Mouse (Mus musculus) MEL (cell line): ENCODE measurements around the gene Nexn.

Source experiments
- BHLHE40 ChIP-seq: IDR thresholded peaks from 2 replicates; pipeline ENCODE4 v1.6.1; 2012; ENCODE audit warnings: low read depth, mild to moderate bottlenecking, inconsistent platforms, low read length, improper control_type of control experiment, borderline replicate concordance
- CHD1 ChIP-seq: IDR thresholded peaks from 2 replicates; pipeline ENCODE4 v1.6.1; 2012; ENCODE audit warnings: low read depth, mild to moderate bottlenecking, inconsistent platforms, low read length, improper control_type of control experiment
- CHD2 ChIP-seq: IDR thresholded peaks from 2 replicates; pipeline ENCODE4 v1.6.1; 2011; ENCODE audit warnings: low read length, improper control_type of control experiment
- CTCF ChIP-seq, 3 experiments: IDR thresholded peaks in 2 of 3; conservative IDR thresholded peaks in 1 of 3; 2 replicates each; pipeline ENCODE4 v1.5.1; 2011 to 2012; ENCODE audit warnings: low read length in 3 of 3, low read depth in 2 of 3, mild to moderate bottlenecking in 2 of 3, improper control_type of control experiment in 1 of 3, inconsistent platforms in 1 of 3, mixed read lengths in 1 of 3, moderate library complexity in 1 of 3; ENCODE audit not compliant: control insufficient read depth in 1 of 3, insufficient read depth in 1 of 3, poor library complexity in 1 of 3, severe bottlenecking in 1 of 3
- E2F4 ChIP-seq: IDR thresholded peaks from 2 replicates; pipeline ENCODE4 v1.6.1; 2011; ENCODE audit warnings: low read depth, low read length, improper control_type of control experiment, borderline replicate concordance
- EP300 ChIP-seq, 2 experiments: IDR thresholded peaks; 2 replicates each; pipeline ENCODE4 v1.6.1; 2011; ENCODE audit warnings: improper control_type of control experiment in 2 of 2, low read length in 2 of 2, low read depth in 1 of 2, mild to moderate bottlenecking in 1 of 2
- ETS1 ChIP-seq: IDR thresholded peaks from 2 replicates; pipeline ENCODE4 v1.6.1; 2012; ENCODE audit warnings: low read depth, mild to moderate bottlenecking, inconsistent platforms, low read length, improper control_type of control experiment, moderate library complexity
- HCFC1 ChIP-seq: IDR thresholded peaks from 2 replicates; pipeline ENCODE4 v1.6.1; 2012; ENCODE audit warnings: low read depth, mild to moderate bottlenecking, inconsistent platforms, low read length, improper control_type of control experiment, moderate library complexity
- MAFK ChIP-seq: IDR thresholded peaks from 2 replicates; pipeline ENCODE4 v1.6.1; 2011; ENCODE audit warnings: low read depth, mild to moderate bottlenecking, low read length, improper control_type of control experiment, borderline replicate concordance
- MEF2A ChIP-seq: IDR thresholded peaks from 2 replicates; pipeline ENCODE4 v1.6.1; 2014; ENCODE audit warnings: low read depth, mild to moderate bottlenecking, inconsistent platforms, low read length, improper control_type of control experiment; ENCODE audit not compliant: poor library complexity, insufficient replicate concordance, severe bottlenecking; ENCODE audit errors: extremely low read depth
- POLR2A ChIP-seq, 2 experiments: IDR thresholded peaks; 2 replicates each; pipeline ENCODE4 v1.6.1; 2011 to 2012; ENCODE audit warnings: low read length in 2 of 2, mild to moderate bottlenecking in 2 of 2, control low read depth in 1 of 2, improper control_type of control experiment in 1 of 2, low read depth in 1 of 2, moderate library complexity in 1 of 2; ENCODE audit not compliant: control insufficient read depth in 1 of 2, insufficient read depth in 1 of 2, poor library complexity in 1 of 2
- SIN3A ChIP-seq: IDR thresholded peaks from 2 replicates; pipeline ENCODE4 v1.6.1; 2012; ENCODE audit warnings: low read length, improper control_type of control experiment, inconsistent platforms
- TBP ChIP-seq: IDR thresholded peaks from 2 replicates; pipeline ENCODE4 v1.8.0; 2011; ENCODE audit warnings: low read depth, low read length, improper control_type of control experiment
- TCF12 ChIP-seq: IDR thresholded peaks from 2 replicates; pipeline ENCODE4 v1.6.1; 2014; ENCODE audit warnings: low read depth, mild to moderate bottlenecking, inconsistent platforms, low read length, improper control_type of control experiment, moderate library complexity

DNA sequence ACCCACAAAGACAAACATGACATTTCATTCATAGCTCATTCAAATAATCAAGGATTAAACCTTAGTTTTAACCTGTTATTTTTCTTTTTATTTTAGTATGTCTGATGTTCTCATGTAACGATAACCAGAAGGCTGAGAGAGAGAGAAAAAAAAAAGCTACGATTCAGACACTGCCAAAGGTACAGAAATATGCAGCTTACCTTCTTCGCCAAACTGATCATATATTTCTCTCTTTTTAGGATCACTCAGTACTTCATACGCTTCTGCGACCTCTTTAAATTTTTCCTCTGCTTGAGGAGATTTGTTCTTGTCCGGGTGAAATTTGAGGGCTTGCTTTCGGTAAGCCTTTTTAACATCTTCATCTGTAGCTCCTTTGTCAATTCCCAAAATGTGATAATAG, 73.0 kb downstream of the Nexn start:
- TF ChIP-seq BHLHE40, result no peak
- TF ChIP-seq ETS1, result no peak
- no peak for TF ChIP-seq CHD2
- no peak for TF ChIP-seq POLR2A (IDR thresholded peaks at IDR 0.05; ENCODE audit: control insufficient read depth in 1 of 2, insufficient read depth in 1 of 2, low read depth in 1 of 2, low read length in 2 of 2, poor library complexity in 1 of 2)
- TF ChIP-seq EP300 (IDR thresholded peaks at IDR 0.05; ENCODE audit: low read depth in 1 of 2, low read length in 2 of 2), result no peak; a peak in 1 of 4 replicates
- no peak for TF ChIP-seq CTCF (IDR thresholded peaks at IDR 0.05 in 2 of 3, conservative IDR thresholded peaks at IDR 0.05 in 1 of 3; ENCODE audit: control insufficient read depth in 1 of 3, insufficient read depth in 1 of 3, low read depth in 2 of 3, low read length in 3 of 3, poor library complexity in 1 of 3, severe bottlenecking in 1 of 3)
- no peak; the same call in 1 of the 2 replicates for TF ChIP-seq CHD1
- TF ChIP-seq E2F4, result no peak
- TF ChIP-seq MAFK, result no peak
- TF ChIP-seq MEF2A, result no peak
- TF ChIP-seq HCFC1, result no peak
- TF ChIP-seq TCF12, result no peak
- TF ChIP-seq TBP, result no peak
- no peak for TF ChIP-seq SIN3A
